Mouse (Mus musculus): Measurements from ENCODE around the gene A730061H03Rik. TPM values are rescaled to one million over a fixed set of nuclear protein-coding genes. Genes with fewer than 3 reads are reported as not detected.

A730061H03Rik gene
- polyA plus RNA-seq, 1 experiment from 2014 or later: 1.2 TPM

- peak; percentile 96 for ATAC-seq (ENCODE audit: insufficient read depth, low FRiP score, low read depth)
- H3K27me3 ChIP-seq (replicated peaks): no peaks in the 10 kb centered on the region
- peaks cover 13% of the 10 kb centered on the region for H3K36me3 ChIP-seq
- peak within 1 kb of the TSS; percentile 81 for H3K4me3 ChIP-seq (replicated peaks)
- H3K9ac ChIP-seq: peak within 1 kb of the TSS; percentile 77
- H3K4me2 ChIP-seq: peak within 1 kb of the TSS; percentile 91
- WGBS: under 1% methylated on average over 22 of the region's 22 CpGs
- peak within 1 kb of the TSS; percentile 99 for H3K27ac ChIP-seq
- H3K9me3 ChIP-seq: no peaks in the 10 kb centered on the region
- peaks cover 17% of the 10 kb centered on the region for H3K4me1 ChIP-seq
Measured at GRCm38 (mm10) chr14:55590748-55591330, 30.6 kb upstream of the A730061H03Rik start, which contains the start of gene Psme2. Gene Psme2, minus strand, starts transcription at chr14:55591113.

- peak overlapping the region; percentile 99; the same call in 1 of the 2 replicates for H3K27ac ChIP-seq
- H3K36me3 ChIP-seq: peaks cover 4% of the 10 kb centered on the region
- H3K4me3 ChIP-seq (replicated peaks): peak overlapping the region; percentile 81
- peaks cover 22% of the 10 kb centered on the region for H3K4me1 ChIP-seq
- H3K9me3 ChIP-seq: no peaks in the 10 kb centered on the region
- no peaks in the 10 kb centered on the region for H3K27me3 ChIP-seq (replicated peaks)
- peak overlapping the region; percentile 91 for H3K4me2 ChIP-seq
- no peak for ATAC-seq (ENCODE audit: insufficient read depth, low FRiP score, low read depth)
- 75% methylated on average over 11 of the region's 11 CpGs for WGBS
- H3K9ac ChIP-seq: 0 out of 2 replicates have a peak overlapping the region, but pooled peaks have one; percentile 37
Measured at GRCm38 (mm10) chr14:55589771-55590448, 29.7 kb upstream of the A730061H03Rik start.

- ATAC-seq (ENCODE audit: insufficient read depth, low FRiP score, low read depth): no peak
- Histone ChIP-seq H3K4me3 (replicated peaks) (no peak overlapping the region), H3K27ac (no peak overlapping the region), H3K9me3 (no peaks in the 10 kb centered on the region), H3K4me2 (no peak overlapping the region), H3K27me3 (replicated peaks) (no peaks in the 10 kb centered on the region), H3K36me3 (no peaks in the 10 kb centered on the region; the same call in 1 of the 2 replicates), H3K9ac (no peak overlapping the region), H3K4me1 (peaks cover 27% of the 10 kb centered on the region)
- 91% methylated on average over 5 of the region's 5 CpGs for WGBS
Measured at GRCm38 (mm10) chr14:55589271-55589670, 29.1 kb upstream of the A730061H03Rik start.

GRCm38 (mm10) chr14:55586149-55586548 is 25.9 kb upstream of the A730061H03Rik start:
- 0 out of 2 replicates have a peak overlapping the region, but pooled peaks have one; percentile 54 for H3K27ac ChIP-seq
- 80% methylated on average over 2 of the region's 2 CpGs for WGBS
- ATAC-seq (ENCODE audit: insufficient read depth, low FRiP score, low read depth): no peak

GRCm38 (mm10) chr14:55585566-55585960 is 25.4 kb upstream of the A730061H03Rik start:
- H3K36me3 ChIP-seq: peaks cover 10% of the 10 kb centered on the region; the same call in 1 of the 2 replicates
- H3K27ac ChIP-seq: peak overlapping the region; percentile 54
- no peaks in the 10 kb centered on the region for H3K27me3 ChIP-seq (replicated peaks)
- H3K4me2 ChIP-seq: peak overlapping the region; percentile 87
- H3K4me3 ChIP-seq (replicated peaks): peak overlapping the region; percentile 57
- peak; percentile 51; the same call in 1 of the 2 replicates for ATAC-seq (ENCODE audit: insufficient read depth, low FRiP score, low read depth)
- peaks cover 18% of the 10 kb centered on the region for H3K4me1 ChIP-seq
- no peaks in the 10 kb centered on the region for H3K9me3 ChIP-seq
- 39% methylated on average over 6 of the region's 6 CpGs for WGBS
- peak overlapping the region; percentile 19; the same call in 1 of the 2 replicates for H3K9ac ChIP-seq

More at GRCm38 (mm10) chr14:55586149-55586548, 25.9 kb upstream of the A730061H03Rik start:
- no peak overlapping the region for H3K4me3 ChIP-seq (replicated peaks)
- H3K27me3 ChIP-seq (replicated peaks): no peaks in the 10 kb centered on the region
- no peaks in the 10 kb centered on the region for H3K9me3 ChIP-seq
- peaks cover 5% of the 10 kb centered on the region; the same call in 1 of the 2 replicates for H3K36me3 ChIP-seq
- H3K9ac ChIP-seq: no peak overlapping the region
- H3K4me1 ChIP-seq: peaks cover 18% of the 10 kb centered on the region
- no peak overlapping the region for H3K4me2 ChIP-seq

- H3K27ac ChIP-seq: peak within 1 kb of the TSS; percentile 54
- H3K4me3 ChIP-seq (replicated peaks): peak within 1 kb of the TSS; percentile 57
- H3K4me2 ChIP-seq: peak within 1 kb of the TSS; percentile 87
- WGBS: 4% methylated on average over 43 of the region's 43 CpGs
- H3K9me3 ChIP-seq: no peaks in the 10 kb centered on the region
- peaks cover 12% of the 10 kb centered on the region for H3K4me1 ChIP-seq
- H3K36me3 ChIP-seq: peaks cover 13% of the 10 kb centered on the region; the same call in 1 of the 2 replicates
- no peaks in the 10 kb centered on the region for H3K27me3 ChIP-seq (replicated peaks)
- ATAC-seq (ENCODE audit: insufficient read depth, low FRiP score, low read depth): peak; percentile 91
- H3K9ac ChIP-seq: peak within 1 kb of the TSS; percentile 19; the same call in 1 of the 2 replicates
Measured at GRCm38 (mm10) chr14:55584702-55585565, 24.7 kb upstream of the A730061H03Rik start, which contains the start of gene Emc9. Gene Emc9, minus strand, starts transcription at chr14:55585302.

GRCm38 (mm10) chr14:55584303-55584701 is 24.1 kb upstream of the A730061H03Rik start:
- H3K4me2 ChIP-seq: peak overlapping the region; percentile 87
- H3K27ac ChIP-seq: no peak overlapping the region
- ATAC-seq (ENCODE audit: insufficient read depth, low FRiP score, low read depth): no peak
- peaks cover 13% of the 10 kb centered on the region; the same call in 1 of the 2 replicates for H3K36me3 ChIP-seq
- H3K9me3 ChIP-seq: no peaks in the 10 kb centered on the region
- H3K4me3 ChIP-seq (replicated peaks): peak overlapping the region; percentile 57
- no peak overlapping the region for H3K9ac ChIP-seq
- WGBS: 32% methylated on average over 5 of the region's 5 CpGs
- H3K4me1 ChIP-seq: peaks cover 12% of the 10 kb centered on the region
- H3K27me3 ChIP-seq (replicated peaks): no peaks in the 10 kb centered on the region

- ATAC-seq (ENCODE audit: insufficient read depth, low FRiP score, low read depth): no peak
- Histone ChIP-seq H3K4me2 (no peak overlapping the region), H3K27ac (no peak overlapping the region), H3K36me3 (peaks cover 13% of the 10 kb centered on the region; the same call in 1 of the 2 replicates), H3K27me3 (replicated peaks) (no peaks in the 10 kb centered on the region), H3K9me3 (no peaks in the 10 kb centered on the region), H3K9ac (no peak overlapping the region), H3K4me3 (replicated peaks) (no peak overlapping the region), H3K4me1 (peaks cover 23% of the 10 kb centered on the region)
- WGBS: 76% methylated on average over 9 of the region's 9 CpGs
Measured at GRCm38 (mm10) chr14:55581981-55582681, 21.9 kb upstream of the A730061H03Rik start.

- no peak overlapping the region for H3K9ac ChIP-seq
- no peaks in the 10 kb centered on the region for H3K27me3 ChIP-seq (replicated peaks)
- no peak overlapping the region for H3K4me2 ChIP-seq
- no peak overlapping the region for H3K4me3 ChIP-seq (replicated peaks)
- ATAC-seq (ENCODE audit: insufficient read depth, low FRiP score, low read depth): no peak
- WGBS: 95% methylated on average over 16 of the region's 16 CpGs
- H3K36me3 ChIP-seq: peaks cover 13% of the 10 kb centered on the region; the same call in 1 of the 2 replicates
- H3K4me1 ChIP-seq: peaks cover 23% of the 10 kb centered on the region
- H3K27ac ChIP-seq: no peak overlapping the region
- no peaks in the 10 kb centered on the region for H3K9me3 ChIP-seq
Measured at GRCm38 (mm10) chr14:55580731-55581130, 20.5 kb upstream of the A730061H03Rik start.

GRCm38 (mm10) chr14:55579511-55580496 is 19.6 kb upstream of the A730061H03Rik start:
- no peak for ATAC-seq (ENCODE audit: insufficient read depth, low FRiP score, low read depth)
- H3K27me3 ChIP-seq (replicated peaks): no peaks in the 10 kb centered on the region
- H3K9ac ChIP-seq: no peak overlapping the region
- H3K4me1 ChIP-seq: peaks cover 17% of the 10 kb centered on the region
- H3K27ac ChIP-seq: no peak overlapping the region
- WGBS: 89% methylated on average over 23 of the region's 23 CpGs
- H3K4me3 ChIP-seq (replicated peaks): no peak overlapping the region
- H3K36me3 ChIP-seq: peaks cover 13% of the 10 kb centered on the region; the same call in 1 of the 2 replicates
- no peak overlapping the region for H3K4me2 ChIP-seq
- no peaks in the 10 kb centered on the region for H3K9me3 ChIP-seq

Data from stomach, embryonic 15.5 days (tissue).